Mouse (Mus musculus): ENCODE results near the gene Lrrc66. TPM values are rescaled to one million over a fixed set of nuclear protein-coding genes. Genes with fewer than 3 reads are reported as not detected.
"Not testable (repeated sequence)": the region's sequence is repeated elsewhere in the genome, so short reads cannot be mapped to it uniquely, and the experiment has no call there.

Gene Lrrc66
- total RNA-seq, 1 experiment from 2014 or later: not detected

DNA sequence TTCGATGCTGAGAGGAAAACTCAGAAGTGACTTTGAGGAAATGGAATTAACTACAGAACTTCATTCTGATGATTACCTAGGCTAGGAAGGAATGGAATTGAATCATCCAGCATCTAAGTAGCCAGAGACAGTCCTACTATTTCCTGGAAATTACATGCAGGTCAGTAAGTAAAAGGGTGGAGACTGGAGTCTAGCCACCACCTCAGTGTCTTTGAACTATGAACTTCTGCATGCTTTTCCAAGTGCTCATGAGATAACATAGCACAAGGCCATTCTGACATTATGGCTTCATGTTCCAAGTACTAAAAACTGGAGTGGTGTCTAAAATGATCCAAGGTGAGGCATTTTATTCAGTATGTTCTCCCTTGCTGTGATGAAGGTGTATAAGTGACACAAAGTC, 6.8 kb downstream of the Lrrc66 start:
- no peak for ATAC-seq (ENCODE audit: extremely low read depth, insufficient number of reproducible peaks, low FRiP score, poor library complexity, severe bottlenecking)

DNA sequence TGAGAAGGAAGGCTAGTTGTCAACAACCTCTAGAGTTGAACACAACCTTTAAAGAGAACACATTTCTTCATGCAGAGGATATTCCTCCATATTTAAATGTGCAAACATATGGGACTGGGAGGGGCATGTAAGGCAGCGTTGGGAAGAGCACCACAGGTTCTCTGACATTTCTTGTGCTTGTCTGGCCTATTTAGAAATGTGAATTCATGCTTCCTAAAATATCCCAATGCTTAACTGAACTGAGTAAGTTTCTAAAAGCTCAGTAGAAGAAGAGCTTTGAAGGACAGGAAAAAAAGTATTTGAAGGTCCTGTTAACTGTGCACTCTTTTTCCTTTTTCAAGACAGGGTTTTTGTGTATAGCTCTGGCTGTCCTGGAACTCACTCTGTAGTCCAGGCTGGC, 13.4 kb downstream of the Lrrc66 start:
- ATAC-seq (ENCODE audit: extremely low read depth, insufficient number of reproducible peaks, low FRiP score, poor library complexity, severe bottlenecking): no peak

DNA sequence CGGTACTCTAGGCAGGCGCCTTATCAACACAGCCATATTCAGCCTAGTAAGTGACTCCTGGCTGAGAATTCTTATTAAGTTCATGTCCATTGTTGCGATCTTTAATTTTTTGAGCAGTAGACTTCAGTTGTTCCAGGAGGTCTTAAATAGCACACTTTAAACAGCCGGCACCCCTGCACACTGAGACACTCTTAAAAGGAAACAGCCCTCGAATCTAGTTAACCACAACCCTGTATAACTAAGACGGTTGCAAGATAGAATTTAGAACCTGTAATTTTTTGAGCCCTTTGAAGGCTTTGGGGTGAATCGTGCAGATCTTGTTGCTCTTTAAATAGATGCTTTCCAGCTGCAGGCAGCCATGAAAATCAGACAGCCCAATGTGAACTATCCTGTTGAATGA, 17.1 kb downstream of the Lrrc66 start:
- no peak for ATAC-seq (ENCODE audit: extremely low read depth, insufficient number of reproducible peaks, low FRiP score, poor library complexity, severe bottlenecking)

DNA sequence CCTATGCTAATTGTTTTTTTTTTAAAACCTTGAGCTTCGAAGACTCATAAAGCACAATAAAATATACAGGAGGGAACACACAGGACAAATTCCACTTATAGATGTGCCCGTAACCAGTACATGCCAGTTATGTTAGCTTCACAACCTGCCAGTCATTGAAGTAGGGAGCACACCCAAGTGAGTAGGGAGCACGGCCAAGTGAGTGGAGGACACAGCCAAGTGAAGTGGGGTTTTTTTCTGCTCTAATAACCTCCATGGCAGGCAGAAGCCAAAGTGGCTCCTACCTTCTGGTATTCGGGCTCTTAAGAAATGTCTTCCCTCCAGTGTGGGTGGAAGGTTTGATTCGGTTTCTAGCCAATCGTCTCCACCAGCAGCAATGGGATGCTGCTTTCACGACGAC, 19.0 kb downstream of the Lrrc66 start:
- no peak for ATAC-seq (ENCODE audit: extremely low read depth, insufficient number of reproducible peaks, low FRiP score, poor library complexity, severe bottlenecking)

DNA sequence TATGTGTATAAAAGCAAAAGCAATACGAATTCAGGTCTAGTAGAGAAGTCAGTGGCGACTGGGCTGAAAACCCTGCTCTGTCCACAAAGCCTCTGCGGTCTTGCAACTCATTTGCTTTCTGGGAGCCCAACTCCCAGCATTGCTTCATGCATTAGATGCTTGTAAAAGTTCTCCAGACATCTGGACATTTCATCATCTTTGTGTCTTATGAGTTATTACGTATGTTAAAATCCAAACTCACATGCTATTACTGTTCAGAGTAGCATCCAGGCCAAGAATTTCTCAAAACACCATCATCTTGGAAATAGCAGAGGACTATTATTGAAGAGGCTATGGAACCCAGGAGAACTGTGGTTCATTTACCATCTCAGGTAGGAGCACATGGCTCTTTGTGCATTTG, 21.3 kb downstream of the Lrrc66 start:
- ATAC-seq (ENCODE audit: extremely low read depth, insufficient number of reproducible peaks, low FRiP score, poor library complexity, severe bottlenecking): no peak

DNA sequence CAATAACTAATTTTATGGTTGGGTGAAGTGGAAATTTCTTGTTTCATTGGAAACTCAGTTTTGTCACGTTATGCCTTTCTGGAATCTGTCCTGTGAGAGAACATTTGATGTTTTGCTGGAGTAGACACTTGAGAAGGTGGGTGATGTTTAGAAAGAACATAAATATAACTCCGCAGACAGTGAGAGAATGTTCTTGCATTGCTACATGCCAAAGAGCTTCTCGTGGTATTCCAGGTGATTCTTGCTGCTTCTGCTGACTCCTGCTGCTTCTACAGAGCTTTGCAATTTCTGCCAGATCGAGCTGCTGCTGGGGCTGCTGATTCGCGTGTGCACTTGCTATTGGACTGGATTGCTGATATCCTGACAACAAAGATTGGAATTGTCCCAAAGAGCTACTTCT, 27.4 kb downstream of the Lrrc66 start:
- no peak for ATAC-seq (ENCODE audit: extremely low read depth, insufficient number of reproducible peaks, low FRiP score, poor library complexity, severe bottlenecking)

DNA sequence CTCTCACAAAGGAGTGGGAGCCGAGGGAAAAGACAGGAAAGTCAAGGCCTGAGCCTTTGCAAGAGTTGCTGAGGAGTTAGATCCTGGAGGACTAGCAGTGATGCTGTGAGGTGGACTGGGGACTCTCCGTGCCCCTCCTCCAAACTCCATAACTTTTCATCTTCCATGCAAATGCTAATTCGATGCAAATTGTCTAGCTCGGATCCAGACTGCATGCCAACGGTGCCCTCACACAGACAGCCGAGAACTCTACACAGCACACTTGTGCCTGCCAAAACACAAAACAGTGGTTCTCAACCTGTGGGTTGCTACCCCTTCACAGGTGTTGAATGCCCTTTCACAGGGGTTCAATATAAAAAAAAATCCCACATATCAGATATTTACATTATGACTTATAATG, 27.8 kb downstream of the Lrrc66 start:
- no peak for ATAC-seq (ENCODE audit: extremely low read depth, insufficient number of reproducible peaks, low FRiP score, poor library complexity, severe bottlenecking)

DNA sequence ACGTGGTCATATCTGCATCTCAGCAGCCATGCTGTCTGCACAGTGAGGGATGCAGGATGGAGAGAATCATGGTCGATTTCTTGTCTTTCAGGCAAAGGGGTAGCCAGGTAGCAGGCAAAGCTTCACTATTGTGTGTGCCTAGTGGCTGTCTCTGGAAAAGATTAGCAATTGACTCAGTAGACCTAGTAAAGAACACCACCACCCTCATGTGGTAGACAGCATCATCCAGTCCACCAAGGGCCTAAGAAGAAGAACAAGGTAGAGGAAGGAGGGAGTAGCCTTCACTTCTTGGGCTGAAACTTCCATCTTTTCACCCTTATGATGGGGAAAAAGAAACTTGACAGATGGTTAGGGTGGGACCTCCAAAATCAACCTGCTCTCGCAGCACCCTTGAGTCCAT, 29.5 kb downstream of the Lrrc66 start:
- ATAC-seq (ENCODE audit: extremely low read depth, insufficient number of reproducible peaks, low FRiP score, poor library complexity, severe bottlenecking): no peak

DNA sequence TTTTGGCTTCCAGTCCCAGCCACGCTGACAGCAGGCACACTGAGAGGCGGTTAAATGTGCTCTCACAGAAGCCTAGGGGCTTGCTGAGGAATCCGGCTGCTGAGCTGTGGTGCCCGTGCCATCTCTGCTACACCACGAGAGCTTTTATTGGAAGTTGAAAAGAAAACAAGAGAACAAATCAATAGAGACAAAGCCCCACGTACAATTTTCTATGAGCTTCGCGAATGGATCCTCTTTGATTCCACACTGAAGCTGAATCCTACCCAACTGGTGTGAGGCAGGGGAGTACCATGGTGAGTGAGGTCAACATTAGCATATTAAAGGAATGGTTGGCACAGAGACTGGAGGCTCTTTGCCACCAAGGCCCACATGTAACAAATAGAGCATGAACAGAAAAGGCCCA, 31.0 kb downstream of the Lrrc66 start:
- ATAC-seq (ENCODE audit: extremely low read depth, insufficient number of reproducible peaks, low FRiP score, poor library complexity, severe bottlenecking): no peak

DNA sequence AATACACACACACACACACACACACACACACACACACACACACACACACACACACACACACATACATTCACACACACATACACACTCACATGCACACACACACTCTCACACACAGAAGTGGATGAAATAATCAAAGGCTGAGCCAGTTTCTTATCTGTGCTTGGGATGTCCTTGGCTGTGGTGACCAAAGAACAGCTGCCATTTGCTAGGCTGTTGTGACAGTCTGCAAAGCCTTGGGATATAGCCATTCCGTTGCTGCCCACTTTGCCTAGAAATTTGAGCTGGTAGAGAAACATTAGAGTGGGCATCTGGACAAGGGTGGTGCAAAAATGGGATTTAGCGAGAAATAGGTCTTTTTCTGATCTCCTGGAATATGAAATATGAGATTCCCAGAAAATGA, 32.3 kb downstream of the Lrrc66 start:
- no peak for ATAC-seq (ENCODE audit: extremely low read depth, insufficient number of reproducible peaks, low FRiP score, poor library complexity, severe bottlenecking)

DNA sequence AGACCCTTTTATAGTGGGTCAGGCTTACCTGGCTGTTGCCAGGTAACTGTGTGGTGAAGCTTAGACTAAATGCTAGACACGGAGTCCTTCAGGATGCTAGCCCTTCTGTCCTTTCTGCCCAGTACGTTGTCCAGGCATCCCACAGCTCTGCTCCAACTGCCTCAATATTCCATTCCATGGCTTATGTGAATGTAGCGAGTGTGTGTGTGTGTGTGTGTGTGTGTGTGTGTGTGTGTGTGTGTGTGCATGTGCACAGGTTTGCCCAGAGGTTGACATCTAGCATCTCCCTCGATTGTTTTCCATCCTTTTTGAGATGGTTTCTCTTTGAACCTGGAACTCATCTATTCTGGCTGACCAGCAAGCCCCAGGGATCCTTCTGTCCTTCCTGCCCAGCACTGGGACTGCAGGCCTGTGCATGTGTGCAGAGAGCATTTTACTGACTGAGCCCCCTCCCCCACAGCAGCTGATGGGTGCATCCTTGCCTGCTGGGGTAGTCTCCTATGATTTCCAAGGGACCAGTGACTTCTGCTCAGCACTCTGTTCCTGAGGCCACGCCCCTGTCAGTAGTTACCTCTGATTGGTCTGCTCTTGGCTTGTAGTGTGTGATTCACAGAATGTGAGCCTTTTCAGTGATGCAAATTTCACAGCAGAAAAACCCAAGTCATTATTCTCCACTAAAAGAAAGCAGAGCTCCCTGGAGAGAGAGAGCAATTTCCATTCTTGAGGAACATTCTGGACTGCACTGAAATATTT, 33.2 kb downstream of the Lrrc66 start:
- no peak for ATAC-seq (ENCODE audit: extremely low read depth, insufficient number of reproducible peaks, low FRiP score, poor library complexity, severe bottlenecking)

DNA sequence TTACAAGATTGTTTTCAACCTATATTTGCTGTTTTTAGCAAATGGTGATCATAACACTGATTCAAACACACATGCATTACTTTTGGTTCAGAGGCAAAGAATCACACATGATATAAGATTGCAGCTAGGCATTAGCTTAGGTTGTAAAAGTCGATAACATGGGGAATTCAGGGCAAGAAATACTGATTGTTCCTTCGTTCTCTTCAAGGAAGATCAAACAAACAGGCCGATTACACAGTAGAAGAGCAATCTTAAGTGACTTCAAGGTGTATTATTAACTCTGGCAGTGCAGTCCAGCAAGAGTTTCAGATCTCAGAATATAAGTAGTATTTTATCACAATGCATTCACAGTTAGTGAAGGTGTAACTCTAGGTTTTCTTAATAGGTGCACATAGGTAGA, 45.2 kb downstream of the Lrrc66 start:
- no peak for ATAC-seq (ENCODE audit: extremely low read depth, insufficient number of reproducible peaks, low FRiP score, poor library complexity, severe bottlenecking)

DNA sequence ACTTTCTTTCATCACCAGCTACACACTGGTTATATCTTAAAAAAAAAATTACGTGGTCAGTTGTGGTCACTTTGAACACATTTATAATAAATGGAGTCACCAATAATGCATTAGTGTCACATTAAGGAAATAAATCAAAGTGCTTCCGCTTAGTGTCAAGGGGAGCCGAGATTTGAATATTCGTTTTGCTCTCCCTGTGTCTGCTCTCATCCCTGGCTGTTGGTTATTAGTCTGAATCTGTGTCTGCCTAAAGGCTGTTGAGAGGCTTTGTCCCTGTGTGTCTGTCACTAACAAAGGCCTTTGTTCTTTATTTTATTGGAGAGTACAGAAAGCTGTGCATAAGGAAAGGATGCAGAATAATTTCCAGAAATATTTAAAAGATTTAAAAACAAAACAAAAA, 45.7 kb downstream of the Lrrc66 start:
- ATAC-seq (ENCODE audit: extremely low read depth, insufficient number of reproducible peaks, low FRiP score, poor library complexity, severe bottlenecking): no peak

DNA sequence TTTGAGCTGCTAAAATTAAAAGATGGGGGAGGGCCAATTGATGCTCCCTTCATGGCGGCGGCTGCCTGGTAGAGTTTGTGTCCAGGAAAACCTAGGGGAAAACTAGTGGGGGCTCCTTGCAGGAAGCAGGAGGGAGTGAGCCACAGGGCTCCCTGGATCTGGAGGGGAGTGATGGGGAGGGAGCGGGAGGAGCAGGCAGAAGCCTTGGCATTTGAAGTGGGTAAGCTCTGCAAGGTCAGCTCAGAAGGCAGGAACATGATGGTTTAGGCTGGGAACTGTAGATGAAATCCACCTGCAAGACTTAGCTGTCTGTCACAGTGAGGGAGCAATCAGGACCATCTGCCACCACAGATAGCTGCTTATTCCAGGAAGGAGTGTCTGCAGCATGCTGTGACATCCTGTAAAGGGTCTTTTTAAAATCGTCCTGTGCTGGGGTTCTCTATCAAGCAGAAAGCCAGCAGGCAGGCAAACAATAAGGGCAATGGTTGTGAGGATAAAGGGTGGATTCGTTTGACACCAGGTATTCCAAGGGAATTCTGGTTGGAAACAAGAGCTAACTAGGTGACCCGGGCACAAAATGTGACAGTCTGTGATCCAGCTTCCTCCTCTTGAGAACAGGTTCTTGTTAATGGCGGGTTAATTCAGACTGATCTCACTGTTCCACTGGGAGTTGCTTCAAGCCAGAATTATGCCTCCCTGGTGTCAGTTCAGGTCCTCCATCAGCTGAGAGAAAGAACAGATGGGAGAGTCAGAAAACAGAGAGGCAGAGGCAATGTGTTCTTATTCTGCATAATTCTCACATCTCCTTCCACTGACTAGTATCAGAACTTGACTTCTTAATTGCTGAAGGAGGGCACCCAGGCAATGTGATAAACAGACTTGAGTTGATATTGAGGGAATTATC, 46.9 kb downstream of the Lrrc66 start:
- no peak for ATAC-seq (ENCODE audit: extremely low read depth, insufficient number of reproducible peaks, low FRiP score, poor library complexity, severe bottlenecking)

DNA sequence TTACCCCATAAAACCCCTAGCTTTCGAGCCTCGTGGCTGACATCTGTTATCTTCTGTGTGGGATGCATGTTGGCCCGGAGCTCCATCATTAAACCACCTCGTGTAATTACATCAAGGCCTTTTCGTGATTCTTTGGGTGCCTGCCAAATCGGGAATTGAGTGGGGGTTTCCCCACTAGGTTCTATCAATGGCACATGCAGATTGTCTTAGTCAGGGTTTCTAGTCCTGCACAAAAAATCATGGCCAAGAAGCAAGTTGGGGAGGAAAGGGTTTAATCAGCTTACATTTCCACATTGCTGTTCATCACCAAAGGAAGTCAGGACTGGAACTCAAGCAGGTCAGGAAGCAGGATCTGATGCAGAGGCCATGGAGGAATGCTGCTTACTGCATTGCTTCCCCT, 48.3 kb downstream of the Lrrc66 start:
- ATAC-seq (ENCODE audit: extremely low read depth, insufficient number of reproducible peaks, low FRiP score, poor library complexity, severe bottlenecking): not testable (repeated sequence)

DNA sequence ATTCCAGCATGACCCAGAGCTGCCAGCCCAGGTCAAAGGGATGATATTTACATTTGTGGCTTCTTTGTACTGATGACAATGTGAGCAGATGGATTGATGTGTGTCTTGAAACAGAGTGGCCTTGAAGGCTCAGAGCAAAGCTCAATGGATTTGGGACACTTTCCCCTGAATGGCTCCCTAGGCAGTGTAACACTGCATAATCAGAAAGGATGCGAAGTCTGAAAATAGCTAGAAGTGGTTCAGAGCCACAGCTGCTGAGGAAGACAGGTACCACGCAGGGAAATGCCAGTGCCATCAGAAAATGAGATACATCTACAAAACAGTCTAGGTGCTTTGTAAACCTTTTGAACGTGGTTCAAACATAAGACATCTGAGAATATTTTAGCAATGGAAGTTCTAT, 54.2 kb downstream of the Lrrc66 start:
- ATAC-seq (ENCODE audit: extremely low read depth, insufficient number of reproducible peaks, low FRiP score, poor library complexity, severe bottlenecking): no peak

DNA sequence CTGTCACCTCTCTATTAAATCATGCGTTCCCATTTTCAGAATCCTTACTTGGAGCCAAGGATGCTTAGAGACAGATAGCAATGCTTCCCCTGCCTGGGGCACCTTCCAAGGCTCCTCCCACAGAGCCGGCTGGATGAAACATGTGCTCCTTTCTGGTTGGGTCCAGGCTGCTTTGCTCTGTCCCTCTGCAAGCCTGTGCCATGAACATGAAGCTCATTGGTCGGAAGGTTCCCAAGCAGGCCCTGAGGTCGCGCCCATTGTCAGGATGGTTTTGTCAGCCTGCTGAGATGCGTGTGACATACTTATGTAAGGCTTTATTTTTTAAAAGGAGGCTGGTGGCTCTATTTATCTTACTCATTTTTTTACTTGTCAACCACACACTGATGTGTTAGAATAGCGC, 55.6 kb downstream of the Lrrc66 start:
- no peak for ATAC-seq (ENCODE audit: extremely low read depth, insufficient number of reproducible peaks, low FRiP score, poor library complexity, severe bottlenecking)

DNA sequence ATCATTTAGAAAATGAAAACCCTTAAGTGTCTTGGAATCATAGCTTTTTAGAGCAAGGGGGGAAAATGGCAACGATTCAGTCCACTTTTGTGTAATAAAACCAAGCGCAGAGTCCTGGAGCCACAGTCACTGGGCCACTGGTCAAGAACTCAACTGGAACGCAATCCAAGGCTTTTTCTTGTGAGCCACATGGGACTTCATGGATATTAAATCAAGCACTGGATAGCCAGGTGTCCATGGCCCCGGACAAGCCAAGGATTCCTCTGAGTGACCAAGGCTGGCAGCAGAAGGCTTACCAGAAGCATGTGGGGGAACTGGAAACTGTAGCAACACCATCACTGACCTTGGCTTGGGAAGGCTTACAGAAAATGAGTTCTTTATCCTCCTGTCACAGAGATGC, 57.7 kb downstream of the Lrrc66 start:
- ATAC-seq (ENCODE audit: extremely low read depth, insufficient number of reproducible peaks, low FRiP score, poor library complexity, severe bottlenecking): no peak

DNA sequence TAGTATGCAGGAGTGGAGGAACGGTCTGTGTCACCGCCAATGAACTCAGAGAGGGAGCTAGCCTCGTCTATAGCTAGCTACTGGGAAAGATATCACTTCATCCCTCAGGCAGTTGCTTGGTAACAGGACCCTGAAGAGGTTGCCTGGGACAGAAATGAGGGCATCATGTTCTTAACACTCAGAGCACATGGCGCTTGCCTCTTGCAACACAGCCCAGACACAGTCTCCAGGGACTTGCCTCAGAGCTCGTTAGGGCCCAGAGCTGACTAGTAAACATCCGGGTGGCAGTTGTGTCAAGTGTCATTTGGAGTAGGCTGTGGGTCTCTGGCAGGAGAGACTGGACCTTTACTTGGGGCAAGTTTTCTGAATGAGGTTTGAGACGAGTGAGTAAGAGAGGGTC, 58.5 kb downstream of the Lrrc66 start:
- no peak for ATAC-seq (ENCODE audit: extremely low read depth, insufficient number of reproducible peaks, low FRiP score, poor library complexity, severe bottlenecking)

DNA sequence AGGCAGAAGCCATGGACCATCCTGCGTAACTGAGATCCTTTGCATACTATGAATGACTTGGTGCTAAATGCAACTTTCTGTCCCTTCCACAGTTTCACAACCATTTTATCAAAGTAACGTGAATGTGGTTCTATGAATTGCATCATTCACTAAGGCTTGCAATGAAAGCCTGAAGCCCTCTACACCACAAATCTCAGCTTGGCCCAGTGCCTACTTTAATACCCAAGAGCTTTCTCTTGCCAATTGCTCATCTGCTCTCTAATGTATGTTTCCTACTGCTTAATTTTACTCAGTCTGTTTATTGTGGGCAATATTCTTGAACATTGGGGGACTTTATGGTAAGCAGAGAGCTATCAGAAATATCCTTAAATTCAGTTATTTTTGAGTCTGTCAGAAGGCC, 59.5 kb downstream of the Lrrc66 start:
- ATAC-seq (ENCODE audit: extremely low read depth, insufficient number of reproducible peaks, low FRiP score, poor library complexity, severe bottlenecking): no peak

Data from neutrophil, adult 5-6 weeks (primary cell).